Mouse (Mus musculus) erythroblast, embryonic 14.5 days (primary cell): Measurements from ENCODE around the gene Olfr159.

Source experiments
- GATA1 ChIP-seq: IDR thresholded peaks from 2 replicates; pipeline ENCODE4 v1.6.1; 2012; ENCODE audit warnings: low read length, inconsistent platforms, mixed read lengths
- TAL1 ChIP-seq: IDR thresholded peaks from 3 replicates; pipeline ENCODE4 v1.6.1; 2012; ENCODE audit warnings: low read length, inconsistent platforms, mixed read lengths

DNA sequence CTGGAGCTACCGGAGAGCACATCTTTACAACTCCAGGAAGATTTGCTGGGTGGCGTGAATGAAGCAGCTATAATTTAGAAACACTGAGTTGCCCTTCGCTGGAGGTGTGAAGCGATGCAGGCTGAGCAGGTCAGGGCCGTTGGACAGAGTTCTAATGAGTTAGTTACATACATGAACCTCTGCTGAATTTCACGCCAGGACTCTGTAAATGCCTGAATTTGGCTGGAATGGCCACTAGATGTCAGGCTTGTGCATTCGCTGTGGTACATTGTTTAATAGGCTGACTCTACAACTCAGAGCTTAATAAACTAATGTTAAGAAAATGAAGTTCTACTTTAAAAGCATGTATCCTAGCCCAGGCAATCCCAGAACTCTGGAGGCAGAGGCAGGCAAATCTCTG is 7.4 kb downstream of the Olfr159 start:
- TF ChIP-seq GATA1 (no peak), TAL1 (no peak)
